Mouse (Mus musculus) T-helper 17 cell (primary cell): ENCODE measurements at regions not wholly inside any gene's neighbourhood (a gene's known extent, or its start where the extent isn't known, plus 50 kb on each side); places are given as distances from the start of the nearest gene placed in this dataset.

ENCODE experiments used
- in situ Hi-C, 2 experiments: fragments of 300-600 bp; cut with MboI, MseI; formaldehyde crosslinking; loops; 1 replicate in 1 of 2; 2 replicates in 1 of 2; pipeline ENCODE4 v1.15.1; 2025; ENCODE audit warnings: high pct_unique_total_duplicates in 2 of 2

DNA sequence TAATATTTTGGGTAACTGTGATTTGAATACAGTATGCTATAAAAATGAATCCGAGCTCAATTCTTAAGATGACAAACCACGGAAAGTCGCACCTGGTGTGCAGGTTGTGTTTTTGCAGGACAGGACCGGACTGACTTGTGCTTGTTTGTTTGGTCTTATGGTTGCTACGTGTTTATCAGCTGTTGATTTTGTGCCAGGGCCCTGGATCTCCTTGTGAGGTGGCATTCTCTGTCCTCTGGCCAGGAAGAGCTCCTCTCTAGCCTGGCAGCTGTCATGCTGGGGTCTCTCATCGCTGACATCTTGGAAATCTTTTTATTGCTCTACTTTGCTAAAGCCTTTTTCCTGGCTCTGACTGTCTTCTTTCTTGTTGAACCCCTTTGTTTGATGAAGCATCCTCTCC, 723.0 kb upstream of the Car8 start:
- in situ Hi-C loops: loop anchor here in 1 of 2 experiments (5.0 kb wide), 1 partner anchor 55 kb away; no protein-coding TSS in a partner anchor

DNA sequence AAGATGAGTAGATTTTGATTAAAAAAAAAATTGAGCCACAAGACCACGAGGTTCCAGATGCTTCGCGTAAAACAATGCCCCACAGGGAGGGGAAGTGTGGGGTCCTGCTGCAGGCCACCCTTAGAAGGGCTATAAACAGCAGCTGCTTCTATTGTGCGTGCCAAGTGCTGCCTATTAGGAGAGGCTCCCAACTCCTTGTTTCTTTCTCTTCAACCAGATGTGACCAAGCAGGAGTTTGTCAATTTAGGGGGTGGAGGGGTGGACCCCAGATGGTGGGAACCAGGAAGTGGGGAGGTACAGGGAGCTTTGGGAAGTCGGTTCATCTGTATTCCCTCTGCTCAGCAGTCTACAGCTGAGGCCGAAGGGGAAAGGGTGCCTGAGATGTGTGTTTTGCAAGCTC, 718.9 kb upstream of the Car8 start:
- in situ Hi-C loops: no loop called here

DNA sequence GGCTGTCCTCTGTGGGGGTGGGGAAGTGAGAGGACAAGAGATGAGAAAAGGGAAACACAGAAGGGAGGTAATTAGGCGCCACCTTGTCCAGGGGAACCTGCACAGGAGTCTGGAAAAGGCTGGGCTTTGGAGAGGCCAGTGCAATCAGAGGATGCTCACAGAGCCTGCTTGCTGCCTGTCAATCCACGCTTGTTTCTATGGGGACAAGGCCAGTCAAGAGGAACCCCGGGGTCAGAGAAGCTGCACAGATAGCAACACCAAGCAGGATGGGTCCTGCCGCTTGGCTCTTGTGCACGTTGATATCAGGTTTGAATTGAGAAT, 718.1 kb upstream of the Car8 start:
- in situ Hi-C loops: no loop called here

DNA sequence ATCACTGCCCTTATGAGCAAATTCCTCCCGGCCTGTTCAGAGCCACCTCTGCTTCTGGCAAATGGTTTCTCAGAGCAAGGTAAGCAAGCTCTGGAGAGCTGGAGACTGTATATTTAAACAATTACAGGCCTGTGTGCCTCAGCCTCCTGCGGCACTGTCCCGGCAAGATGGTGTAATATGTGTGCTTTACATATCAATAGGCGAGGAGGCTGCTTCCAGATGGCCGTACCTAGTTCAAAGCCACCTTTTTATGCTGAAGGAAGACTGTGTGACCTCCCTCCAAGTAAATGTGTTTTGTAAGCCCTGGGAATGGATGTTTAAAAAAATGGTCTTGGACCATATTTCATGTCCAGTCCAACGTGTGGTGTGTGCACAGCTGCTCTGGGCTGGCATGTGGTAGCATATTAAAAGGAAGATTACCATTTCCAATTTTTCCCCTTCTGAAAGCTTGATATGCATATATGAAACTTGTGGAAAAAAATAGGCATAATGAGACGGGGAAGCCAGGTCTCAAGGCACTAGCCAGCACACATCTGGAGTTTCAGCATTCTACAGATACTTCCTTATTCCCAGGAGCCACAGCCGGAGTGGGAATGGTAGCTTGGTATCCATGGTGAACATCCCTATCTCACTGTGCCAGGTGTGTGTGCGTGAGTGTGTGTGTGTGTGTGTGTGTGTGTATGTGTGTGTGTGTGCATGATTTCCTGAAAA, 717.6 kb upstream of the Car8 start:
- in situ Hi-C loops: no loop called here

DNA sequence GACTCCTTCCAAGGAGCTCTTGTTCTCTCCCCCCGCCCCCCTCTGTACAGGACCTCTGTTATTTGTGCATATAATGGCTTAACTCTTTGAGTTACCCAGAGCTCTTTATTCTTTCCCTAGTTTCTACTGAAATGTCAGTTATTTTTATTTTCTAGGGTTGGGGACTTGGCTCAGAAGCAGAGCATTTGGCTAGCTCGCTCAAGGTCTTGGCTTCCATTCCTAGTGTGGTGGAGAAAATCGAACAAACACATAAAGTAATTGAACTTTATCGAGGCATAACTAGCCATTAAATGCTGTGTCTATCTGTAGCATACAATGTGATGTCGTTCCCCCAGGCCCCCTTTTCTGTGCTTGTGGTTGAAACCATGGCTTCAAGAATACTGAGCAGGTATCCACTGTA, 716.5 kb upstream of the Car8 start:
- in situ Hi-C loops: no loop called here

DNA sequence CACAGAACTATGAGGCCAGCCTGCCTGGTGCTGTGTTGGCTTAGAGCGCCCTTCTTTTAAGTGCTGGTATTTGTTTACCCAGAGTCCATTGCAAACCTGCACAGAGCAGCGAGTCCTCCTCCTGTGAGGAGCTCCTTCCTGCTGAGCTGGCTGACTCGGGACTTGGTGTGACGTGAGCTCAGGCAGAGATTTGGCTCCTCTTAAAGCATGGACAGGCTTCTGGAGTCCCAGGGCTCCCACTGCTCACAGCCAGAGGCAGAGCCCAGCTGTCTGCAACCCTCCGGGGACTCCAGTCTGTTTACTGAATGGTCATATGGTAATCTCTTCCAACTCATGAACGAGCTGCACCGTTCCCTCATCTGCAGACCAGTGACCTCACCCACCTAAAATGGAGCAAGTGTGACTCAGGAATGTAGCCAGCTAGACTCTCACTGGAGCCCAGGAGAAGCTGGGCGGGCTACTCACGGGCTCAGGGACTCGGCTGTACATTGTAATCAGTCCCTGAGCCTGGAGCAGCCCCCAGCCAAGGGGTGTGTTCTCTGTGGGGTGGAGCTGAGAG, 715.6 kb upstream of the Car8 start:
- in situ Hi-C loops: no loop called here

DNA sequence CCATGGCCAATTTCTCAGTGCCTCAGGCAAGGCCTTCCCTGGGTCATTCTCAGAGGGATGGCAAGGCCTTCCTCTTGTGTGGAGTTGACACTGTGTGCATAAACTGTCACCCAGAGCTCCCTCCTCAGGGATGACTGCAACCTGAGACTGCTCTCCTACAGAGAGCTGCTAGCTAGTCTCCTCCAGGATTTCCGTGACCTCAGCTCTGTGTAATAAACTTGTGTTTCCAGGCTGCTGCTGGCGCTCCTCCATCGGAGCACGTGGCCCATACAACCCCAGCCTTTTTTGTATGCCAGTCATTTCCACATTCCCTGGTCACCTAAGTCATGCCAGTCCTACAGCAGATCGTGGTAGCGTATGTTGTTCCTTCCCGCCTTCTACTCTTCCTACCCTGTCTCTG, 714.3 kb upstream of the Car8 start:
- in situ Hi-C loops: no loop called here

DNA sequence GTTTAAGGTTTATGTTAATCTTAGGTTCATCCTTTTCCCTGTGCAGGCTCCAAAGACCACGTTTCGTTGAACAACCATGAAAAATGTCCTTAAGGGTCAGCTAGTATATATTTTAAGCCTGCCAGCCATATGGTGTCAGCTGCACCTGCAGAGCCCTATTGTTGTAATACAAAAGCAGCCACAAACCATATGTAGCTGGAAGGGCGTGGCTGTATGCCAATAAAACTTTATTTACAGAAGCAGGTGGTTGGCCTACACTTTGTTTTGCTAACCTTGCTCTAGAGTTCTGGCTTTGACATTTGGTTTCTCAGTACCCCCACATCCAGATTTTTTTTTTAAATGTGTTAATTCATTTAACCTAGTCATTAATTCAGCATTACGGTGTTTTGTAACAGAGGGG, 711.1 kb upstream of the Car8 start:
- in situ Hi-C loops: no loop called here

DNA sequence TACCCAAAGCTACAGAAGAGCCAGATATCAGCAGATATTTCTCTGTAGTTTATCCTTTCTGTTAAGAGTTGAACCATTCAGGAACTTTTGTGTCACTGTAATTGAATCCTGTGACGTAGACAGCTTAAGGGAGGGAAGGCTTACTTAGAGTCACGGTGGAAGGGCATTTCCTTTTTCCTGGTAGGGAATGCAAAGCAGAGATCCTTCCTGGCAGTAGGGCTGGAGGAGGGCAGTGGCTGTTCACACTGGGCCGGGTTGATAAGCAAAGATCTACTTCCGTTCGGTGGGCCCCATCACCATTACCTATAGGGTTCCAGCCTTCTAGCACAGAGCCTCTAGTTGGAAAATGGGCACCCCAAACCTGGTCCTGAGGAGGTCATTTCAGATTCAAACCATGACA, 710.7 kb upstream of the Car8 start:
- in situ Hi-C loops: no loop called here

DNA sequence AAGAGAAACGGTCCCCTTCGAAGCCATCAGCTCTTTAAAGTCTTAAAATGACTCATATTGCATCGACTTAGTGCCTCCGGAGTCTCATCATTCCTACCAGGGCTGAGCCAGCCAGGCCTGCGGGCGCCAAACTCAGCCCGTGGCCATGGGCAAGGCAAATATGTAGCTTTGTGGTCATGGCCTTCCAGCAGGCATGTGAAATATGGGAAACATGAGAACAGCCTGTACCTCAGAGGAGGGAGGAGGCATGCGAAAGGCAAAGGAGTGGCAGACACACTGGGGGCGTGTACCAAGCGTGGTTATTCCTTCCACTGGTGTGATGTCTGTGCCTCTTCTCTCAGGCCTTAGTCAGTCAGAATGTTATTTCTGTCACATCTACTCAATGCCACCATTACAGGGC, 706.3 kb upstream of the Car8 start:
- in situ Hi-C loops: no loop called here

DNA sequence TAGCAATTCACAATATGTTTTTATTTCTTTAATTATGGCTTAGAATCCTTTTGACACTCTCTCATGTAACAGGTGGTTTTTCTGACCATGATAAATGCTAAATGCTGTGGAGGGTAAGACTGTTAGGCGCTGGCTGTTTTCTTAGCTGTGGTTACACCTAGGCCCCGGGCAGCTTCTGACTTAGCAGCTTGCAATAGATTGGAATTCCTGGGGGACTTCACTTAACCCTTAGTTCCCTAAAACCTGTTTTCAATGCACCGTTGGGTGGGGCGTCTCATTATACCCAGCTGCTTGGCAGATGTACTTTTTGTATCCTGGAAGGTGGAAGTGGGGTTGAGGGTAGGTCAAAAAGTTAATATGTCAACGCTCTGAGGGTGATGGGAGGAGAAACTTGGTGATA, 704.2 kb upstream of the Car8 start:
- in situ Hi-C loops: no loop called here

DNA sequence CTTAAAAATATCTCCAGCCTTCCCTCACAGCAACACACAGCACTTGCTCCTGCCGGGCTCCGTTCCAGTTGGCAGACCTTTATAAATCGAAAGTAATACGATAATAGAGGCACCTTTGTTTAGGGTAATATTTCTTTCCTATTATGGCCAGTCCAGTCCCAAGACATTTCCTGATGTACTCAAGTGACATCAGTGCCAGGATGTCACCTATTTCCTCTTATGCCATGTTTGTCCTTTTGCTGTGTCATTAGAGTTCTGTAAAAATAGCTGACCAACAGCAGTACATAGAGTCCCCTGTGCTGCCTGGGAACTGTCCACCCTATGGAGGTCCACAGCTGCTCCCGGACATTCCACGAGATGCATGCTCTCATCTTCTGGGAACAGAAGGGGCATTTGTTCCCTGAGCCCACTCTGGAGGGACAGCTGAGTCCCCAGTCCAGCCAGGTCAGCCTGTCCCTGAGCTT, 700.1 kb upstream of the Car8 start:
- in situ Hi-C loops: no loop called here

DNA sequence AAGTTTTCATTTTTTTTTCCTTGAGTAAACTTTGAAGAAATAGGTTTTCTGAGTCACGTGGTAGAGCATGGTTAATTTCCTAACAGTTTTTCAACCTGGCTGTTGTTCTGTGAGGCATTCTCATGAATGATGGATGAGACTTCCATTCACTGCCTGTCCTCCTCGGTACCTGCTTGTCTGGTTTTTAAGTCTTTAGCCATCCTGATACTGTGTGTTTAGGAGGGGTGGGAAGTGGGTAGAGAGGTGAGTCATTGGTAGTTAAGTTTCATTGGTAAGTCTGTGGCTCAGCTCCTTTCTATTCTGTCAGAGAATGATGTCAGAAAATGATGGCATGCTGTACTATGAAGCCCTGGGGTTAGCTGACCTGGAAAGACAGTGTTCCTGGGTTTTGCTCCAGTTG, 697.1 kb upstream of the Car8 start:
- in situ Hi-C loops: no loop called here

DNA sequence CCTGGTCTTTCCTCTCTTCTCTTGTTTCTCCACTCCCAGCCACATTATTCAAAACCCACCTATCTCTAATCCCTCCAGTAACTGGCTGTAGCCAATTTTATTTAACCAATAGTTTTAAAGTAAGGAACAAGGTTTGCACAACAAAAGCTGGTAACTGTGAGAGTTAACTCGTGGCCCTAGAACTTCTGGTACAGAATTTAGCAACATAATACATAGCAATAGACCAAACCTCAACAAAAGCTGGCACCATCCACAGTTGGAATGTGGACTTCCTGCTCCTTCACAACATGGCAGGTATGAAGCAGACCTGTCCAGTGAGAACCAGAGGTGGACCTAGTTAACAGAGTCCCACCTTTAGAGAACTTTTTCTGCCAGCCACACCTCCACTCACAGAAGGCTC, 695.7 kb upstream of the Car8 start:
- in situ Hi-C loops: no loop called here

DNA sequence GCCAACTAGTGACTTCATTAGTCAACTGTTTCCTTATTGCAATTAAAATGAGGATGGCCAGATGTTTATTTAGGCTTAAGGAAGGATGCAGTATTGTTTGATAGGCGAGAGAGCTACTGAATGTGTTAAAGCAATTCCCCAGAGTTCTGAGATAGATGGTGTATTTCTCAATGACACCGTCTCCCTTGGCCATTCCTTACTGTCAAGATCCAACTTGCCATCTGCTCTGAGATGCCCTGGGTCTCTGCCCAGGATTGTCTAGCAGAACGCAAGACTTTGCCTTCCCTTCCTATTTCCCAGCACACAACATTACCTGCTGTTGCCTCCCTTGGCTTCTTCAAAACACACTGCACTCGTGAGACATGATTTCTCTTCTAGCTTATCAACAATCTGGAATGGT, 690.5 kb upstream of the Car8 start:
- in situ Hi-C loops: no loop called here

DNA sequence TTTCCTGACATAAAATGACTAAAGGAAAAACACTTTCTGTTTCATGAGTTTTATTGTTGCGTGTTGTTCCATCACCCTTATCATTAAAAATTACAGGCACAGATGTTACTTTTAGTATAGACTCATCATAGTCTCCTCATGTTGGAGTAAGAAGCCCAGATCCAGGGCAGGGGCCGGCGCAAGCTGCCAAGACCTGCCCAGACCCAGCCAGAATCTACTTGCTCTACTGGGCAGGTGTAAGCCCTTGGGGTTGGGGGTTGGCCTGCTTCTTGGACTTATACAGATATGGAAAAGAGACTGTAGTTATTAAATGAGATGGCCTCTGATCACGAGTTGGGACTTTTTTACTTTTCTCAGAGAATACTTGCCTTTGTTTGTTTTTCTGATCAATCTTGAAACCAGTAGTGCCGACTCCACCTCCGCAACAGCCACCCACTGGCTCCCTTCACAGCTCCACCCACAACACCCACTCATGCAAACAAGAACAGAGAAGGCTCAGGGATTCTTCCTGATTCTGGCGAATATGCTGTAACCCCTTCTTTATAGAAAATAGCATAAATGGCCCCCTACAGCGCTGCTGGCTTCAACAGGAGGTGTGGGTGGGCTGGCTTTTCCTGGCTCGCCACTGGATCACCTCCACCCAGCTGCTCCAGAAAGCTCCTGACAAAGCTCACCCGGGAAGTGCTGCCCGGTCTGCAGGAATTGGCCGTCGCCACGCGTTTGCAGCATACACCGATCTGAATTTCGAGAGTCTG, 689.9 kb upstream of the Car8 start:
- in situ Hi-C loops: no loop called here

DNA sequence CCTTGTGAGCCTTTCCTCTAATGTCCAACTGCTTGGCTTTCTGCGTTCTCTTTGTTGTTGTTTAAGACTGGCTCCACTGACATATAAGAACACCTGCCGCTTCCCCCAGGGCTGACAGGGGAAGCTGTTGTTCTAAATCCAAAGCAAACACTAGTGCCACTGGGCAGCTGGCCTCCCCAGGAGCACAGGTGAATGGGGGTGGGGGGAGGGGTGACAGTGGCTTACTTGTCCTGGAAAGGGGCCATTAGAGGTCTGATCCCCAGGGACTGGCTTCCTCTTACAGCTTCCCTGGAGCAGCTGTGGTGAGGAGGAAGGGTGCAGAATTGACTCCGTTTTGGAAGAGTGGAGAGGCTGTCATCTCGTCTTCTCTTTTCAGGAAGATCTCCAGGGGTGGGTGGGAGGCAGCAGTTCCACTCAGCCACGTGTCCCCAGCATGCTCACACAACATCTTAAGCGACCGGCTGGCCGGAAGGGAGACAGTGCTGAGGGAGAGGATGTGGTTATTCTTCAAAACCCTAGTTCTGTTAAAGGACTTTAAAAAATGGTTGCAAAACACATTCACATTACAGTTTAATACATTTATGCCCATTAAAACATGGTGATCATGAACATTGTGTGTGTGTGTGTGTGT, 688.5 kb upstream of the Car8 start:
- in situ Hi-C loops: no loop called here

DNA sequence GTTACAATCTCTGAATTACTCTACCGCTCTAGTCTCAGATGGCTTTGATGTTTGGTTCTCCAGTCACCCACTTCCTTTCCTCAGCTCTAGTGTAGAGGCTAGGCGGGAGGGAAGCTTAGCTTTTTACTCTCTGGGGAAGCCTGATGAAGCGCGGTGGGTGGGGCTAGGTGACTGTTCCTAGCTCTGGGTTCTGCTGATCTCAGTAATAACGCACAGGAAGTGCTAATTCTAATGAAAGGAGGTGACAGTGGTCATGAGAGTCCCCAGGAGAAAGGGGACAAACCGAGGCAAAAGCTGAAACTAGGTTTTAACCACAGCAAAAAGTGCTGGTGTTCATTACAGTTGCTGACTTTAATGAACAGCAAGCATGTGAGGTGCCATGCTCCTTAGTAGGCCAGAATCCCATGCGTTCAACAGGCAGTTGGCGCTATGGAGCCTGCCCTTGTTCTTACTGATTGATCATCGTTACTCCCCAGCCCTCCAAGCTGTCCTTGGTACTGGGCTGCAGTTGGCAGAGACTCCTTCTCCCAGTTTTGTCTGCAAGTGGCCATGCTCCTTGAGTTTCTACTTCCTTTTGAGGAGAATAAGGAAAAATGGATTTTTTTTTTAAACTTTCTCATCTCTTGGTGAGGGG, 687.9 kb upstream of the Car8 start:
- in situ Hi-C loops: no loop called here

DNA sequence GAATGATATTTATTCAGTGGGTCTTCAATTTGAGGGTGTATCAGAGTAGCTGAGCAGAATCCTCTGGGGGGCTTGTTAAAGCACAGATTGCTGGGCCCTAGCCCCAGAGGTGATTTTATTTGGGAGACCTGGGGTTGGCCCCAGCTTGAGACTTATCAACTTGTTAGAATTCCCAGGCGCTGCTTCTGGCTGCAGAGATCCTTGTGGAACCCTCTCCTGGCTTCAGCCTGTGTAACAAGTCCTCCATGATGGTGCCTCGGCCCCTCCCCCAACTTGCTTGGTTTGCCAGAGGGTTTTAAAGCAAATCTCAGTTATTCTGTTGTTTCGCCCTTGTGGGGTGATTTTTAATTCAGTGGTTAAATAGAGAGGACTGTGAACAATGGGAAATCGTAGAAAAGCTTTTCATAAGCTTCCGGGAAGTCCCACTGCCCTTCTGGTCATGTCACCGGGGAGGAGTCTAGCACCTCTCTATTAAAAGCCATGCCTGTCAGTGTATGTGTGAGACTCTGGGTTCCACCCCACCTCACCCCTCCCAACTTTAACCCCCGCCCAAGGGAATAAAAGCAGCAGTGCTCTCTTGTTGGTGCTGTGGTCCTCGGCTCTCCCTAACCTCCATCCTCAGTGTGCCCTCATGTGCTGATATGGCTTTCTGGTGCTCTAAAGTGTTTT, 684.0 kb upstream of the Car8 start:
- in situ Hi-C loops: loop anchor here (5.0 to 25.0 kb wide), 2 partner anchors 104 to 1961 kb away; no protein-coding TSS in a partner anchor

DNA sequence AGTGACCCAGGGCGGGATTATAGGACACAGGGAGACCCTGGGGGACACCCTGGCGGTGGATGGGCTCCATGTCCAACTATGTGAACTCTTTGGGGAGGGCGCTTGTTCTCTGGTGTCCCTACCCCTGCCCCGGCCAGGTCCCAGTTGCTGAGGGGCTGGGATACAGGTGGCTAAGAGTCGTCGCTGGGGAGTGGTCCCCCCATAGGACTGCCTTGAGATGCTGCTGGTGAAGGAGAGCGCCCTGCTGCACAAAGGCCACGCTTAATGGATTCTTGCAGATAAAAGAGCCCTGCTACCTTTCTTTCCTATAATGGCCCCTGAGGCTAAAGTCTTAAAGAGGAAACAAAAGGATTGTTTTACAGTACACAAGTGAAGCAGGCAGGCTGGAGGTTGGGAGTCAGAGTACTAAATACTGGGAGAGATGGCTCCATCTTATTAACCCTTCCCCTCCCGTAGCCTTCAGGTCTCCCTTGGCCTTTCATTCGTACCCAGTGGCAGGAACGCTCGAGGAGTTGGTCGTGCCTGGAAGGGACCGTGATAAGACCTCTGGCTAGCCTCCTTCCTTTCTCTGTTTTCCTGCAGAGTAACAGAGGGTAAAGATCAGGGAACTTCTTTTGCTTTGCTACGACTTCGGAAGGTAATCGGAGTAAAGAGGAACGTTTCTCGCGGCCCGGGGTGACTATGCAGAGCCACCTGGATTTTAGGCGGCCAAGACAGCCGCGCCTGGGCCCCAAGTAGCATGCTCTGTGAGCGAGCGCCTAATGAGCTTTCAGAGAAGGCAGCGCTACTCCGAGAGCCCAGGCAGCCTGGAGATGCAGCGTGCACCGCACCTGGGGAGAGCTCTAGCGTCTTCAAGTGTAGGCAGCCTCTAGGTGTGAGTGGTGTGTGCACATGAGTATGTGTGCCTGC, 682.9 kb upstream of the Car8 start:
- in situ Hi-C loops: loop anchor here (5.0 to 25.0 kb wide), 2 partner anchors 106 to 1959 kb away; no protein-coding TSS in a partner anchor
